Mouse (Mus musculus): Measurements from ENCODE around the gene Gm28635.

Gene Gm28635

DNA sequence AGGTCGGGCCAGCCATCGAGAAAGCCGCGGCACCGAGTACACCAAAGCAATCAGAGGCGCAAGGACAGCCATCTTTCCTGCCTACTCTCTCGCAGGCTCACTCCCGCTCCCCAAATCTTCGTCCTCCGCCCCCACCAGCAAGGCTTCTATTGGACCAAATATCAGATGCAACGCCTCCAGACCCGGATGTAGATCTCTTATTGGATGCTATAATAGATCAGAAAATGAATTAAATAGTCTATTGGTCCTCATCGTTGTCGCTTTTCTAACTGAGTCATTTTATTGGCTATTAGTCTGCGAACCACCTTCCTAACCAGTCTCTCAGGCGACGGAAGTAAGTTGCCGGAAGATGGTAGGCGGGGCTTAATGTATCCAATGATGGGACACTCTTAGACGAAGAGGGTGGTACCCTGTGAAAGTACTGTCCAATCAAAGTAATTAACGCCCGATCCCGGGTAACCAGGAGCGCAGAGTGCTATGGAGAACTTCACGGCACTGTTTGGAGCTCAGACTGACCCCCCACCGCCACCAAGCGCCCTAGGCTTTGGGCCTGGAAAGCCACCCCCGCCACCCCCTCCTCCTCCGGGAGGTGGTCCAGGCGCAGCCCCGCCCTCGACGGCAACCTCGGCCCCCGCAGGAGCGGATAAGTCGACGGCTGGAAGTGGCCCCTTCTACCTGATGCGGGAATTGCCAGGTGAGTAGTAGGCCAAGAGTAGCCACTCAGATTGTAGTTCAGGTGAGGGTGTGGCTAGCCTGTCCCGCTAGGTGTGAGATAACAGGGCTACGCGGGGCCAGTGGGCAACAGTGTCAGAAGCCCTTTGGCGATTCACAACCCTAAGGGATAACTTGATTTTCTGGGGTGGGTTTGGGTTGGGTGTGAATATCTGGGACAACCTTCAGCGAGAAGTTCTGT lies at the start of gene Gm28635, which contains the start of gene Med19:
Gene Gm28635, minus strand, starts transcription at position 74 of the 913 bp plus-strand sequence.
Gene Med19, plus strand, starts transcription at position 435 of the 913 bp plus-strand sequence.
- peak; percentile 77 for DNase-seq (ENCODE audit: low spot score)

DNA sequence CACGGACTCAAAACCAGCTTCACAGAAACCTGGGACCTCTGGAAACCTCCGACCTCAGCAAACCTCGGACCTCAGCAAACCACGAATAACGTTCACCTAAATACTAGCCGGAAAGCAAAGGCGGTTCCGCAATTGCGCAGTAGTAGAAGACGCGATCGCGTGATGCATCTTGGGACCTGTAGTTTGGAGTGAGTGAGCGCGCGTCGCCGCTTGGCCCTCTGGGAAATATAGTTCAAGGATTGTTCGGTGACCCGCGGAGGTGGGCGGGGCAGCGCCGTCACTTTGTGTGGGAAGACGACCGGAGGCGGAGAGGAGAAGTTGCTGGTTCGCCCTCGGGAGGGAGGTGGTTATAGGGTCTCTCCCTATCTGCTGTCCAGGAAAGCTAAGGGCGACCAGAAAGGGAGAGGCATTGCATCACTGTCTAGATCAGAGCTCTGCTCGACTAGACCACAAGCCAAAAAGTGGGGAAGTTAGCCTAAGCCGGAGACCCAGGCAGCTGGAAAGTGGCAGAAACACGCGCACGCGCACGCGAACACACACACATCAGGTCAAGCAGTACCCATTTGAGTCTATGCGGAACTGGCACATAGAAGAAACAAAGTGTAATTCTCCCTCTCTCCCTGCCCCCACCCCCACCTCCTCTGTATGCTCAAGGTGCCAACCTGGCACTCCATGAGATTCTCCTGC lies 49.5 kb upstream of the Gm28635 start, which contains the start of gene Clp1:
Gene Clp1, minus strand, starts transcription at position 179 of the 687 bp plus-strand sequence.
- peak; percentile 90 for DNase-seq (ENCODE audit: low spot score)

- DNase-seq (ENCODE audit: low spot score), result no peak
Measured at GRCm38 (mm10) chr2:84726716-84727115, 48.9 kb upstream of the Gm28635 start.

- DNase-seq (ENCODE audit: low spot score), result no peak
Measured at GRCm38 (mm10) chr2:84725770-84726169, 47.9 kb upstream of the Gm28635 start.

DNA sequence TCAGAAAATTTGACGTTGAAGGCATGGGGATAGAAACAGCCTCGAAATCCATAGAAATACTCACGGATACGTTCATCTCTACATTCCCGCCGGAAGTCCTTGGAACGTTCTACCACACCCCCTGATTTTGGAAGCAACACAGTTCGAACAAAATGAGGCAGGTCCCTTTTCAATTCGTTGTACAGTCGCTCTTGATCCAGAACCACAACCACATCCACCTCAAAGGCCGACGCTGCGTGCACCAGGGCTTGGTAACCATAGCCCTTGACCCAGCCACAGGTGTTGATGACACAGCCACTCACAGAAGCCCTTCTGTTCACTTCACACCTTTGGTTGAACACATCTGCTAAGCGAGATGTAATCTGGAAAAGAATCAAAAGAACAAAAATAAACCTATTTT lies 46.0 kb upstream of the Gm28635 start:
- no peak for DNase-seq (ENCODE audit: low spot score)

GRCm38 (mm10) chr2:84721182-84721581 lies 43.3 kb upstream of the Gm28635 start:
- DNase-seq (ENCODE audit: low spot score), result no peak

GRCm38 (mm10) chr2:84720718-84721117 lies 42.9 kb upstream of the Gm28635 start:
- DNase-seq (ENCODE audit: low spot score), result no peak

- DNase-seq (ENCODE audit: low spot score), result no peak
Measured at GRCm38 (mm10) chr2:84717357-84717756, 39.5 kb upstream of the Gm28635 start.

GRCm38 (mm10) chr2:84716423-84717355 lies 38.8 kb upstream of the Gm28635 start:
- no peak for DNase-seq (ENCODE audit: low spot score)

GRCm38 (mm10) chr2:84715562-84716361 lies 37.9 kb upstream of the Gm28635 start:
- no peak for DNase-seq (ENCODE audit: low spot score)

GRCm38 (mm10) chr2:84714811-84715561 lies 37.1 kb upstream of the Gm28635 start, which contains the start of gene Zdhhc5:
TSS of gene Zdhhc5 (minus strand) at chr2:84715180.
- peak; percentile 98 for DNase-seq (ENCODE audit: low spot score)

DNA sequence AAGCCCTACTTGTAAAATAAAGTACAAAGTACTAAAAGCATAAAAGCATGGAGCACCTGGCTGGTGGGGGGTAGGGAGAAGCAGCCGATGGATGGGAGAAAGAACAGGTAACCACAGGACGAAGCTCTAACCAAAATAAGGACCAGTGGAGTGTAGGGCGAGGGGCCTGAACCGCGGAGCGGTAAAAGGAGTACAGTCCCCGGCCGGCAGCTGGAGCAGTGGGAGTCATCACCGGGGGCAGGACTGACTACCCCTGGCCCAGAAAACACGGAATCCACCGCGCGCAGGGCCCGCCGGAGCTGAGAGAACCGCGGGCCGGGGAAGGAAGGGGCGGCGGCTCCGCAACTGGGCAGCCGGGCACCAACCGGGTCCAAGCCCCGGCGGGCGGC lies 36.6 kb upstream of the Gm28635 start:
- no peak for DNase-seq (ENCODE audit: low spot score)

- no peak for DNase-seq (ENCODE audit: low spot score)
Measured at GRCm38 (mm10) chr2:84711898-84712297, 34.1 kb upstream of the Gm28635 start.

DNA sequence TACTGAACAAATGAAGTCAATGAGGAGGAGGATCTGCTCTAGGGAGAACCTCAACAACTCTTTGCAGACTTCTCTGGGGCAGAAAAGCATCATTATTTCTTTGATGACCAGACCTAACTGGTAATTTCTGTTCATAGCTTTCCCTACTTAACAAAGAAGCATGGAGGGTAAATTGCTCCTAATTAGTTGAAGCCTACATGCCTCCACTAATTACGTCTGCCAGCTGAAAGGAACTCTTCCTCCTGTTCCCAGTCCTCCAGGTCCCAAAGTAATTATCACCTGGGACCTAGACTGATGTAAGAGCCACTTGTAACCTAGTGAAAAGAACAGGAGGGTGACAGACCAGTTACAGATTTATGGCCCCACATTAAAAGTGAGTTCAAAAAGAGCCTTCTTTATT lies 29.7 kb upstream of the Gm28635 start:
- DNase-seq (ENCODE audit: low spot score), result no peak

DNA sequence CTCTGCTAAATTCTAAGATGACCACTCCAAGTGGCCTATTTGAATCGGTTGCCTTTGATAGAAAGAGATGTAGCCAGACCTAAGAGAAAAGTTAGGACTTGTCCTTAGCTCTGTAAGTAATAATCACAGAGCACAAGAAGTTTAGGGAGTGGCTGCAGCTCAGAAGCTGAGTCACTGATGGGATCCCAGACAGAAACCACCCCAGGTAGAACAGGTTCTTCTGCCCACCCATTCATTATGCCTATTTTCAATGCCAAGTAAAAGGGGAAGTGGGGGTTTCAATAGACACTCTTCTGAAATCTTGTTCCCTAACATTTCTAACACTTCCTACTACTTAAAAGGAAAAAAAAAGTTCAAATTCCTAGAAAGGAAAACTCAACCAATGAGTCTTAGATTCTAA lies 27.5 kb upstream of the Gm28635 start:
- no peak for DNase-seq (ENCODE audit: low spot score)

DNA sequence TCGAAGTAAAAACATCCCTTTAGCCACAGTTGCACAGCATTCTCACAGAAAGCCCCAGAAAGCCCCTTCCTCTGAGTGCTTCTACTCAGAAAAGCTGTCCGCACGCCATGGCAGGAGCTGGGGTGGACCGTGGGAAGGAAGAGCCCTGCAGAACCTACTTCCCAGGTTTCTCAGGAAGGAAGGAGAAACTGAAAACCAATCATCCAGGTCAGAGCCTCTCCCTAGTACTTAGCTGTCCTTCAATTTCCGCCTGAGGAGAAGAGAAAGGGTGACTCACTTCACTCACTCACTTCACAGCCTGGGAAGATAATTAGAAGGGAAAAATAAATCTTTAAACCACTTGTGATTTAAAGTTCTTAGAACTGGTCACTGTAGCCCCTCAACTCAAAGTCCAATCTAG lies 26.5 kb upstream of the Gm28635 start:
- no peak for DNase-seq (ENCODE audit: low spot score)

DNA sequence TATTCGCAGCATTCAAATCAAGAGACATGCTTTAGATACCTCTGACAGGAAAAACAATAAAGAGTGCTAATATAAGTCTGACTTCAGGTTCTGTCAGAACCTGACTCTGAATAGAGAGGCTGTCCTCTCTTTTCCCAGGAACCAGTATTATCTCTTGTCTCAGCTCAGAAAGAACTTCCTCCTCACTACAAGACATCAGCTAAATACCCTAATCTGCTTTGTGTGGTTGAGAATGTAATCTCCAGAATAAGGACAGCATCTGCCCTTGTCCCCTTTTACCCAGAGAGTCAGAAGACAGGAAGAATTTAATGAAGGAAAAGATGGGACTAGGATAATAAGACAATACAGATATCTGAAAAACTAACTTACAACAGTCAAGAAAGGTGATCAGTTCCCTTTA lies 25.7 kb upstream of the Gm28635 start:
- no peak for DNase-seq (ENCODE audit: low spot score)

- DNase-seq (ENCODE audit: low spot score), result no peak
Measured at GRCm38 (mm10) chr2:84695007-84695695, 17.3 kb upstream of the Gm28635 start.

DNA sequence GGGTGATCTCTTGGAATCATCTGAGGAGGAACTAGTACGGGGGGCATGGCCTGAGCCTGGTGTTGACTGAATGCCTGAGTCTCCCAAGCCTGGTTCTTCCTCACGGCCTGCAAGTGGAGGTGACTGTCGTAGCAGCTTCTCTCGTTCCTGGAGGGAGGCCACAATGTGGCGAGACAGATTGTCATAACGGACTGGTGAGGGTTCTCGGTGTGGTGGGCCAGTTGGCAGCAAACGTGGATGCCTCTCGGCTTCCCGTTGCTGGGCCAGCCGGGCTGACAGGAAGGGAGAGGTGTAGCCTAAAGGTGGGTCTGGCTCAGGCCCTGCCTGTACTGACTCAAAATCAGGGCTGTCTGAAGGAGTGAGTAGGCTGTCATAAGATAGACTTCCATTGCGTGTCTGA lies 12.2 kb upstream of the Gm28635 start:
- no peak for DNase-seq (ENCODE audit: low spot score)

Data from ovary, postnatal 14 days (tissue).